In genomic region chr6:142823008-142823787, GRCm38 (mm10) we compare ENCODE assay signal across 35 mouse cellular contexts. TPM values are rescaled to one million over a fixed set of nuclear protein-coding genes. Genes with fewer than 3 reads are reported as not detected.
A peak's percentile ranks its signal among the peaks of the same experiment; 100 is the strongest.
DNase-seq lines count a peak whose midpoint lies in the region; ATAC-seq and TF ChIP-seq lines count a peak whose summit lies in the region.
"Had no signal": no experiment of that assay in that cellular context is flagged by ENCODE, and none has a peak within 500 bp of the region (broad histone marks: within the 10 kb centered on the region; RNA-seq: fewer than 3 reads in every experiment).

No protein-coding gene starts in this region.

- no peak for ATAC-seq in limb, embryonic 11.5 days (ENCODE audit: insufficient number of reproducible peaks, low FRiP score, low TSS enrichment, low read depth)
- peak; percentile 66 for ATAC-seq in G1E (ENCODE audit: extremely low read depth, insufficient number of reproducible peaks, low FRiP score, poor library complexity, severe bottlenecking)
- peak; percentile 25; the same call in 1 of the 2 replicates for ATAC-seq in megakaryocyte progenitor cell, adult 5-6 weeks (replicated peaks; ENCODE audit: poor library complexity)
- ATAC-seq in hindbrain, postnatal 0 days = no peak
- ATAC-seq: forebrain, postnatal 0 days; intestine, embryonic 16.5 days; midbrain, embryonic 15.5 days had no signal

- no peak overlapping the region for H3ac ChIP-seq in C2C12 (ENCODE audit: control insufficient read depth, insufficient read length, low read depth)

- 41% methylated on average over 5 of the region's 5 CpGs for WGBS in limb, embryonic 11.5 days
- whole genome bisulfite sequencing in limb, embryonic 10.5 days = 38% methylated on average over 5 of the region's 5 CpGs
- 81% methylated on average over 5 of the region's 5 CpGs for WGBS in hindbrain, postnatal 0 days

- TF ChIP-seq CTCF in C2C12 (IDR thresholded peaks at IDR 0.05; ENCODE audit: control insufficient read depth, insufficient read depth, insufficient read length) = no peak
- TF ChIP-seq CTCF in G1E (IDR thresholded peaks at IDR 0.05; ENCODE audit: low read depth, low read length) = no peak
- no peak for TF ChIP-seq CTCF in hindbrain, postnatal 0 days (IDR thresholded peaks at IDR 0.05; ENCODE audit: low read depth)

- H3K36me3 ChIP-seq in limb, embryonic 11.5 days (ENCODE audit: control insufficient read depth, insufficient read depth, low read length) = no peaks in the 10 kb centered on the region
- no peaks in the 10 kb centered on the region for H3K36me3 ChIP-seq in limb, embryonic 10.5 days
- H3K36me3 ChIP-seq in C2C12 (ENCODE audit: control insufficient read depth, insufficient read depth) (no peaks in the 10 kb centered on the region), G1E (replicated peaks) (no peaks in the 10 kb centered on the region)
- H3K36me3 ChIP-seq in hindbrain, postnatal 0 days (ENCODE audit: insufficient read depth, low read length) = no peaks in the 10 kb centered on the region; the same call in 1 of the 2 replicates
- H3K36me3 ChIP-seq: embryonic facial prominence, embryonic 10.5 days; embryonic facial prominence, embryonic 15.5 days; forebrain, embryonic 12.5 days; liver, embryonic 13.5 days; midbrain, embryonic 10.5 days had no signal

- no peaks in the 10 kb centered on the region for H3K9me3 ChIP-seq in limb, embryonic 11.5 days (ENCODE audit: control insufficient read depth, low read length)
- no peaks in the 10 kb centered on the region for H3K9me3 ChIP-seq in limb, embryonic 10.5 days (replicated peaks)
- H3K9me3 ChIP-seq in G1E (replicated peaks) = no peaks in the 10 kb centered on the region
- no peaks in the 10 kb centered on the region for H3K9me3 ChIP-seq in hindbrain, postnatal 0 days (ENCODE audit: low read length)
- H3K9me3 ChIP-seq: embryonic facial prominence, embryonic 10.5 days; embryonic facial prominence, embryonic 15.5 days; forebrain, embryonic 12.5 days; liver, embryonic 13.5 days; midbrain, embryonic 10.5 days; midbrain, embryonic 15.5 days; neural tube, embryonic 15.5 days had no signal

- H3K4me2 ChIP-seq in limb, embryonic 11.5 days (ENCODE audit: low read depth, severe bottlenecking) = no peak overlapping the region
- H3K4me2 ChIP-seq in hindbrain, postnatal 0 days (ENCODE audit: low read depth, low read length) = no peak overlapping the region
- H3K4me2 ChIP-seq: embryonic facial prominence, embryonic 15.5 days; forebrain, embryonic 12.5 days; heart, embryonic 11.5 days; hindbrain, embryonic 14.5 days; liver, embryonic 13.5 days; midbrain, embryonic 15.5 days; neural tube, embryonic 15.5 days had no signal

- H3K9ac ChIP-seq in limb, embryonic 11.5 days (ENCODE audit: low read length) = no peak overlapping the region
- no peak overlapping the region for H3K9ac ChIP-seq in hindbrain, postnatal 0 days (replicated peaks; ENCODE audit: low read length)
- H3K9ac ChIP-seq: embryonic facial prominence, embryonic 15.5 days; forebrain, embryonic 12.5 days; forebrain, postnatal 0 days; hindbrain, embryonic 14.5 days; liver, embryonic 13.5 days; midbrain, embryonic 15.5 days; neural tube, embryonic 15.5 days had no signal

- no peaks in the 10 kb centered on the region for H3K4me1 ChIP-seq in limb, embryonic 11.5 days (ENCODE audit: control insufficient read depth, insufficient read depth, low read length)
- H3K4me1 ChIP-seq in limb, embryonic 10.5 days = no peaks in the 10 kb centered on the region
- peaks cover 14% of the 10 kb centered on the region for H3K4me1 ChIP-seq in G1E (ENCODE audit: insufficient read depth, low read depth, low read length)
- H3K4me1 ChIP-seq in hindbrain, postnatal 0 days (ENCODE audit: insufficient read depth, low read length) = no peaks in the 10 kb centered on the region
- H3K4me1 ChIP-seq: embryonic facial prominence, embryonic 10.5 days; embryonic facial prominence, embryonic 15.5 days; forebrain, embryonic 12.5 days; liver, embryonic 13.5 days; midbrain, embryonic 10.5 days; midbrain, embryonic 15.5 days; neural tube, embryonic 15.5 days had no signal

- no peaks in the 10 kb centered on the region for H3K27me3 ChIP-seq in limb, embryonic 11.5 days (ENCODE audit: control insufficient read depth, insufficient read depth, low read length)
- no peaks in the 10 kb centered on the region for H3K27me3 ChIP-seq in limb, embryonic 10.5 days (ENCODE audit: low read depth, poor library complexity, severe bottlenecking)
- H3K27me3 ChIP-seq in C2C12 (ENCODE audit: control insufficient read depth, insufficient read depth, insufficient read length) (no peaks in the 10 kb centered on the region), G1E (ENCODE audit: insufficient read depth, low read length) (peaks cover 15% of the 10 kb centered on the region)
- H3K27me3 ChIP-seq in hindbrain, postnatal 0 days (ENCODE audit: insufficient read depth, low read length) = no peaks in the 10 kb centered on the region
- H3K27me3 ChIP-seq: embryonic facial prominence, embryonic 15.5 days; forebrain, embryonic 12.5 days; liver, embryonic 13.5 days; midbrain, embryonic 15.5 days; neural tube, embryonic 15.5 days had no signal

- no peaks in the 10 kb centered on the region for H3K79me2 ChIP-seq in C2C12 (ENCODE audit: control insufficient read depth, insufficient read depth)

- H3K79me3 ChIP-seq in C2C12 (ENCODE audit: low read depth) = no peaks in the 10 kb centered on the region

- no peak overlapping the region for H3K4me3 ChIP-seq in limb, embryonic 11.5 days (ENCODE audit: low read depth, low read length)
- H3K4me3 ChIP-seq in limb, embryonic 10.5 days = no peak overlapping the region
- H3K4me3 ChIP-seq in C2C12 (ENCODE audit: insufficient read depth, poor library complexity, severe bottlenecking) = no peak overlapping the region
- no peak overlapping the region for H3K4me3 ChIP-seq in G1E (ENCODE audit: low read depth, low read length)
- no peak overlapping the region for H3K4me3 ChIP-seq in hindbrain, postnatal 0 days (ENCODE audit: low read length)
- H3K4me3 ChIP-seq: embryonic facial prominence, embryonic 10.5 days; embryonic facial prominence, embryonic 15.5 days; forebrain, embryonic 12.5 days; liver, embryonic 13.5 days; midbrain, embryonic 10.5 days; midbrain, embryonic 15.5 days; neural tube, embryonic 15.5 days had no signal

- H3K27ac ChIP-seq in limb, embryonic 11.5 days (replicated peaks; ENCODE audit: low read depth, low read length) = no peak overlapping the region
- no peak overlapping the region for H3K27ac ChIP-seq in limb, embryonic 10.5 days
- H3K27ac ChIP-seq in hindbrain, postnatal 0 days = no peak overlapping the region
- H3K27ac ChIP-seq: embryonic facial prominence, embryonic 10.5 days; embryonic facial prominence, embryonic 15.5 days; forebrain, embryonic 12.5 days; hindbrain, embryonic 14.5 days; liver, embryonic 13.5 days; macrophage; midbrain, embryonic 10.5 days; midbrain, embryonic 15.5 days; neural tube, embryonic 15.5 days; stomach, postnatal 0 days had no signal

- DNase-seq in limb, embryonic 11.5 days (ENCODE audit: low spot score) = peak; percentile 18
- no peak for DNase-seq in limb, embryonic 10.5 days (ENCODE audit: low spot score)
- DNase-seq in G1E (ENCODE audit: low spot score) = no peak
- DNase-seq in hindbrain, postnatal 0 days (ENCODE audit: low spot score) = no peak
- no peak for DNase-seq in gastrocnemius, postnatal 10 days
- DNase-seq: adrenal gland, adult 2 months; adrenal gland, postnatal 36 days; cerebellum, adult 2 months; cerebellum, postnatal 14 days; forebrain, postnatal 0 days; gastrocnemius, postnatal 14 days; kidney, adult 9 months; kidney, postnatal 10 days; layer of hippocampus, adult 9-11 months; liver, embryonic 13.5 days; lung, adult 2 months; lung, postnatal 10 days; right cerebral cortex, postnatal 4 days; thymus, postnatal 4 days had no signal

TF ChIP-seq in C2C12, 6 proteins besides CTCF, POLR2A, EP300 and RAD21:
- no peak for TF ChIP-seq MYOG (IDR thresholded peaks at IDR 0.05; ENCODE audit: control insufficient read depth, extremely low read depth, insufficient read length)
- TF ChIP-seq MYOD1 (IDR thresholded peaks at IDR 0.05; ENCODE audit: control insufficient read depth, insufficient read length, low read depth) = peak; percentile 16

RNA-seq across cellular contexts. Expression of gene Sult6b2, which starts 18.9 kb away (rescaled TPM):
- not detected in 2 replicates for polyA plus RNA-seq in limb, embryonic 11.5 days (2014; fragmentation: Nextera tagmentation; extraction: Ambion mirVana)
- not detected in 2 replicates for polyA plus RNA-seq in limb, embryonic 10.5 days (2016; fragmentation: Nextera tagmentation; extraction: Ambion mirVana)
- polyA plus RNA-seq in C2C12 (2012; fragmentation: generic; extraction: Trizol) (not detected), G1E (2012) (not detected in 2 replicates)
- total RNA-seq in G1E (2014; fragmentation: Nextera tagmentation) (not detected in 2 replicates), G1E (2017) (0.16 TPM in 1 of 2 replicates, not detected in the other)
- not detected in 2 replicates for total RNA-seq in megakaryocyte progenitor cell, adult 5-6 weeks (2015)
- not detected in 2 replicates for total RNA-seq in megakaryocyte progenitor cell, adult 5-6 weeks (2017)
- total RNA-seq in hindbrain, postnatal 0 days (2014; rRNA removed) = not detected in 2 replicates
- polyA plus RNA-seq in hindbrain, postnatal 0 days (2015; fragmentation: Nextera tagmentation; extraction: Ambion mirVana) = 0.28 and 0.30 TPM in 2 replicates
- not detected for total RNA-seq in gastrocnemius, postnatal 10 days (2021)
- total RNA-seq: adrenal gland, adult 2 months; adrenal gland, postnatal 36 days; gastrocnemius, postnatal 14 days; granulocyte monocyte progenitor cell, adult 5-6 weeks; hematopoietic stem cell, adult 5-6 weeks had no signal
- polyA plus RNA-seq: adrenal gland, adult 2 months; embryonic facial prominence, embryonic 10.5 days; embryonic facial prominence, embryonic 15.5 days; hindbrain, embryonic 14.5 days; liver, embryonic 13.5 days; lung, adult 2 months; macrophage; midbrain, embryonic 10.5 days; spleen, adult 2 months; stomach, postnatal 0 days had no signal

Comparison
In these comparisons a context has a peak if more than half of its experiments do, and no peak if none do; other contexts are left out.
1. ATAC-seq: peak in G1E (single experiment) and megakaryocyte progenitor cell, adult 5-6 weeks (single experiment); none in limb, embryonic 11.5 days (single experiment) and hindbrain, postnatal 0 days (single experiment).